Mouse (Mus musculus): Measurements from ENCODE around the gene Zfp987.

The Zfp987 gene

GRCm38 (mm10) chr4:146173378-146174226 is 76.5 kb downstream of the Zfp987 start:
- DNase-seq (ENCODE audit: low spot score in 2 of 2): peak in 1 of 2 experiments; percentile 12
